ENCODE assay signal across 8 mouse cellular contexts in genomic region chrX:155623701-155624281, GRCm38 (mm10). TPM values are rescaled to one million over a fixed set of nuclear protein-coding genes. Genes with fewer than 3 reads are reported as not detected.
DNase-seq lines count a peak whose midpoint lies in the region; ATAC-seq and TF ChIP-seq lines count a peak whose summit lies in the region.

Gene Ptchd1 (minus strand): TSS chrX:155623814.

- WGBS in lung, embryonic 14.5 days, result 9% methylated on average over 23 of the region's 34 CpGs
- 21% methylated on average over 29 of the region's 34 CpGs for WGBS in neural tube, embryonic 14.5 days

- TF ChIP-seq CTCF in lung, embryonic 14.5 days (IDR thresholded peaks at IDR 0.05; ENCODE audit: low read depth), result no peak

- peak within 1 kb of the TSS; percentile 44 for H3K4me3 ChIP-seq in lung, embryonic 14.5 days (ENCODE audit: low read depth, low read length)
- H3K4me3 ChIP-seq in neural tube, embryonic 14.5 days (ENCODE audit: low read depth, low read length), result peak within 1 kb of the TSS; percentile 46

- H3K4me1 ChIP-seq in lung, embryonic 14.5 days (ENCODE audit: insufficient read depth), result no peaks in the 10 kb centered on the region
- no peaks in the 10 kb centered on the region for H3K4me1 ChIP-seq in neural tube, embryonic 14.5 days (ENCODE audit: control insufficient read depth, insufficient read depth, low read length)

- no peak within 1 kb of the TSS for H3K9ac ChIP-seq in lung, embryonic 14.5 days
- H3K9ac ChIP-seq in neural tube, embryonic 14.5 days (replicated peaks; ENCODE audit: low read depth, low read length), result peak within 1 kb of the TSS; percentile 56

- no peaks in the 10 kb centered on the region for H3K9me3 ChIP-seq in lung, embryonic 14.5 days (ENCODE audit: low read depth, low read length)
- H3K9me3 ChIP-seq in neural tube, embryonic 14.5 days (ENCODE audit: control insufficient read depth, low read length), result no peaks in the 10 kb centered on the region

- H3K27me3 ChIP-seq in lung, embryonic 14.5 days (ENCODE audit: insufficient read depth, low read length), result peaks cover 36% of the 10 kb centered on the region
- H3K27me3 ChIP-seq in neural tube, embryonic 14.5 days (ENCODE audit: control insufficient read depth, insufficient read depth, low read length), result no peaks in the 10 kb centered on the region

- no peaks in the 10 kb centered on the region for H3K36me3 ChIP-seq in lung, embryonic 14.5 days (ENCODE audit: insufficient read depth)
- H3K36me3 ChIP-seq in neural tube, embryonic 14.5 days (ENCODE audit: control insufficient read depth, insufficient read depth, low read length), result no peaks in the 10 kb centered on the region

- no peak within 1 kb of the TSS for H3K27ac ChIP-seq in lung, embryonic 14.5 days (ENCODE audit: low read depth)
- peak within 1 kb of the TSS; percentile 39; the same call in 1 of the 2 replicates for H3K27ac ChIP-seq in neural tube, embryonic 14.5 days (ENCODE audit: low read depth, low read length)

- DNase-seq in lung, embryonic 14.5 days, result peak; percentile 21
- no peak for DNase-seq in lung, postnatal 10 days
- peak; percentile 56 for DNase-seq in cerebellum, adult 8-10 months
- DNase-seq in frontal cortex, postnatal 10 days (ENCODE audit: low spot score in 2 of 2), result peak; percentile 12 to 16
- DNase-seq in left cerebral cortex, postnatal 4 days, result peak; percentile 51
- no peak for DNase-seq in spleen, postnatal 10 days (ENCODE audit: low spot score in 2 of 2)

- ATAC-seq in lung, embryonic 14.5 days (ENCODE audit: insufficient read depth), result peak; percentile 78
- ATAC-seq in neural tube, embryonic 14.5 days (ENCODE audit: low read depth), result peak; percentile 82
- no peak for ATAC-seq in inflammation-experienced regulatory T-cells, adult 6 months

- intact Hi-C loops in left cerebral cortex, postnatal 4 days (cut with DNase I), result loop anchor here (10.0 kb wide), 2 partner anchors 1681 to 1831 kb away; no protein-coding TSS in a partner anchor

- H3K4me2 ChIP-seq in lung, embryonic 14.5 days, result peak within 1 kb of the TSS; percentile 78
- H3K4me2 ChIP-seq in neural tube, embryonic 14.5 days (ENCODE audit: low read depth, low read length), result peak within 1 kb of the TSS; percentile 65

RNA-seq across cellular contexts. Expression of gene Ptchd1, which starts in this region (rescaled TPM):
- 0.32 and 0.76 TPM in 2 replicates for polyA plus RNA-seq in lung, embryonic 14.5 days (2014; fragmentation: Nextera tagmentation; extraction: Ambion mirVana)
- total RNA-seq in left cerebral cortex, postnatal 4 days (2021), result 10 to 100 TPM; 19.9 to 24.1 TPM
- 11.0 and 15.5 TPM in 2 replicates for polyA plus RNA-seq in neural tube, embryonic 14.5 days (2014; fragmentation: Nextera tagmentation; extraction: Ambion mirVana)
- not detected for polyA plus RNA-seq in inflammation-experienced regulatory T-cells, adult 6 months (2017; shearing (Covaris generic))

Comparison
In these comparisons a context has a peak if more than half of its experiments do, and no peak if none do; other contexts are left out.
1. Peak in DNase-seq, ATAC-seq, H3K4me3 ChIP-seq and H3K4me2 ChIP-seq in lung, embryonic 14.5 days; RNA of the gene not detected or under 1 TPM.
2. DNase-seq: peak in cerebellum, adult 8-10 months (single experiment), frontal cortex, postnatal 10 days (2 of 2) and left cerebral cortex, postnatal 4 days (single experiment); none in lung, postnatal 10 days (single experiment) and spleen, postnatal 10 days (0 of 2).